30 mouse cellular contexts compared by ENCODE assay signal in genomic region chr2:13000026-13000425, GRCm38 (mm10). TPM values are rescaled to one million over a fixed set of nuclear protein-coding genes. Genes with fewer than 3 reads are reported as not detected.
DNase-seq lines count a peak whose midpoint lies in the region; ATAC-seq lines count a peak whose summit lies in the region.
"Had no signal": no experiment of that assay in that cellular context is flagged by ENCODE, and none has a peak within 500 bp of the region (broad histone marks: within the 10 kb centered on the region; RNA-seq: fewer than 3 reads in every experiment).

No protein-coding gene starts in this region.

- no peak overlapping the region for H3K4me2 ChIP-seq in hindbrain, embryonic 14.5 days (replicated peaks)
- H3K4me2 ChIP-seq: embryonic facial prominence, embryonic 13.5 days; forebrain, embryonic 12.5 days; heart, embryonic 13.5 days; hindbrain, embryonic 12.5 days had no signal

- no peaks in the 10 kb centered on the region for H3K36me3 ChIP-seq in hindbrain, embryonic 14.5 days (replicated peaks; ENCODE audit: control insufficient read depth, insufficient read depth)
- H3K36me3 ChIP-seq: embryonic facial prominence, embryonic 10.5 days; embryonic facial prominence, embryonic 13.5 days; forebrain, embryonic 12.5 days; hindbrain, embryonic 12.5 days had no signal

- no peak overlapping the region for H3K9ac ChIP-seq in hindbrain, embryonic 14.5 days
- H3K9ac ChIP-seq: embryonic facial prominence, embryonic 13.5 days; forebrain, embryonic 12.5 days; heart, embryonic 13.5 days; hindbrain, embryonic 12.5 days had no signal

- H3K27me3 ChIP-seq in hindbrain, embryonic 14.5 days (ENCODE audit: control insufficient read depth, insufficient read depth, low read length): no peaks in the 10 kb centered on the region
- H3K27me3 ChIP-seq: embryonic facial prominence, embryonic 13.5 days; forebrain, embryonic 12.5 days; heart, embryonic 13.5 days; hindbrain, embryonic 12.5 days had no signal

- H3K4me3 ChIP-seq in hindbrain, embryonic 14.5 days (replicated peaks; ENCODE audit: low read length): no peak overlapping the region
- H3K4me3 ChIP-seq: embryonic facial prominence, embryonic 10.5 days; embryonic facial prominence, embryonic 13.5 days; erythroblast, embryonic 14.5 days; forebrain, embryonic 12.5 days; heart, adult 2 months; heart, embryonic 10.5 days; heart, embryonic 13.5 days; hindbrain, embryonic 12.5 days had no signal

- no peak overlapping the region for H3K27ac ChIP-seq in hindbrain, embryonic 14.5 days
- H3K27ac ChIP-seq: embryonic facial prominence, embryonic 10.5 days; embryonic facial prominence, embryonic 13.5 days; forebrain, embryonic 12.5 days; heart, adult 2 months; heart, embryonic 10.5 days; heart, embryonic 13.5 days; hindbrain, embryonic 12.5 days had no signal

- ATAC-seq in frontal cortex, adult (ENCODE audit: low TSS enrichment): peak; percentile 63; the same call in 1 of the 2 replicates
- ATAC-seq in hindbrain, embryonic 14.5 days (ENCODE audit: low FRiP score): no peak
- ATAC-seq: activated CD4-positive, CD25-positive, alpha-beta regulatory T cell, adult 4 months; CD4-positive, CD25-positive, alpha-beta regulatory T cell, adult 4 months; forebrain, embryonic 16.5 days; hindbrain, embryonic 16.5 days; inflammation-experienced regulatory T-cells, adult 6 months had no signal

- DNase-seq in frontal cortex, postnatal 14 days (ENCODE audit: low spot score in 2 of 2): no peak
- DNase-seq in 3T3-L1 (ENCODE audit: low read depth, low spot score): peak; percentile 30
- DNase-seq in retina, adult 2 months (ENCODE audit: low read depth, low spot score): peak; percentile 77
- DNase-seq in retina, postnatal 7 days (ENCODE audit: low read depth, low spot score): peak; percentile 71
- DNase-seq in hindbrain, embryonic 14.5 days (ENCODE audit: low spot score): no peak
- no peak for DNase-seq in heart, adult 11 months
- DNase-seq: adrenal gland, adult 8-10 months; adrenal gland, postnatal 25 days; cerebellum, adult 11-12 months; cerebellum, adult 8-10 months; cerebellum, postnatal 10 days; cerebellum, postnatal 36 days; embryo, embryonic 11 days; gastrocnemius, postnatal 25 days; heart, adult 2 months; heart, postnatal 14 days had no signal

- WGBS in hindbrain, embryonic 14.5 days: 85% methylated on average over 2 of the region's 2 CpGs

- no peaks in the 10 kb centered on the region for H3K4me1 ChIP-seq in hindbrain, embryonic 14.5 days (replicated peaks; ENCODE audit: control insufficient read depth, insufficient read depth, low read length)
- H3K4me1 ChIP-seq: embryonic facial prominence, embryonic 10.5 days; embryonic facial prominence, embryonic 13.5 days; forebrain, embryonic 12.5 days; hindbrain, embryonic 12.5 days had no signal

- H3K9me3 ChIP-seq in hindbrain, embryonic 14.5 days (ENCODE audit: control insufficient read depth, low read length): no peaks in the 10 kb centered on the region
- H3K9me3 ChIP-seq: embryonic facial prominence, embryonic 10.5 days; embryonic facial prominence, embryonic 13.5 days; forebrain, embryonic 12.5 days; heart, embryonic 10.5 days; heart, embryonic 13.5 days; hindbrain, embryonic 12.5 days had no signal

RNA-seq across cellular contexts. Expression of gene C1ql3, which starts 11.6 kb away (rescaled TPM):
- polyA plus RNA-seq in hindbrain, embryonic 14.5 days (2014; fragmentation: Nextera tagmentation; extraction: Ambion mirVana): 7.5 and 7.9 TPM in 2 replicates
- polyA plus RNA-seq: activated CD4-positive, CD25-positive, alpha-beta regulatory T cell, adult 4 months; C2C12; CD4-positive, CD25-positive, alpha-beta regulatory T cell, adult 4 months; erythroblast, embryonic 14.5 days; heart, adult 2 months; inflammation-experienced regulatory T-cells, adult 6 months had no signal

Comparison
In these comparisons a context has a peak if more than half of its experiments do, and no peak if none do; other contexts are left out.
1. DNase-seq: peak in 3T3-L1 (single experiment), retina, adult 2 months (single experiment) and retina, postnatal 7 days (single experiment); none in frontal cortex, postnatal 14 days (0 of 2), hindbrain, embryonic 14.5 days (single experiment) and heart, adult 11 months (single experiment).